Mouse (Mus musculus) gastrocnemius, adult 2 months (tissue): ENCODE measurements around the gene Anks6. TPM values are rescaled to one million over a fixed set of nuclear protein-coding genes. Genes with fewer than 3 reads are reported as not detected.
A peak's percentile ranks its signal among the peaks of the same experiment; 100 is the strongest.

ENCODE experiments used
- DNase-seq: peaks from one replicate; pipeline ENCODE4 v3.0.0; 2022
- H3K27ac ChIP-seq: fragments of 200-600 bp; 2 replicates; pipeline ENCODE4 v1.8.1; 2022; ENCODE audit warnings: mild to moderate bottlenecking
- H3K4me3 ChIP-seq: fragments of 200-600 bp; 2 replicates; pipeline ENCODE4 v1.8.1; 2022; ENCODE audit warnings: mild to moderate bottlenecking, moderate library complexity
- CTCF ChIP-seq: fragments of 200-600 bp; IDR thresholded peaks from 2 replicates; pipeline ENCODE4 v1.8.1; 2022; ENCODE audit warnings: antibody characterized with exemption, mild to moderate bottlenecking, moderate library complexity
- intact Hi-C: fragments of 180-260 bp; cut with DNase I; formaldehyde crosslinking; loops from one replicate; pipeline ENCODE4 v1.15.1; 2025
- total RNA-seq, 2 experiments: library from RNA; stranded (reverse); gene quantifications; 2 replicates each; pipeline ENCODE4 v1.2.3; 2021

Gene Anks6
- total RNA-seq, 2 experiments from 2014 or later: 1.4 to 1.8 TPM

GRCm38 (mm10) chr4:46992827-46993473 is 64.3 kb downstream of the Anks6 start:
- no peak for TF ChIP-seq CTCF
- Histone ChIP-seq H3K4me3 (no peak overlapping the region), H3K27ac (no peak overlapping the region)
- DNase-seq: peak; percentile 60
- intact Hi-C loops: no loop called here

- no peak for TF ChIP-seq CTCF
- intact Hi-C loops: no loop called here
- Histone ChIP-seq H3K4me3 (peak overlapping the region; percentile 69), H3K27ac (no peak overlapping the region)
- no peak for DNase-seq
These were observed 65.3 kb downstream of the Anks6 start for GRCm38 (mm10) chr4:46991959-46992316.

GRCm38 (mm10) chr4:46991016-46991958 is 65.9 kb downstream of the Anks6 start, which contains the start of gene Gabbr2:
Gene Gabbr2 (minus strand): TSS chr4:46991873.
- TF ChIP-seq CTCF: no peak
- no peak within 1 kb of the TSS for H3K27ac ChIP-seq
- H3K4me3 ChIP-seq: peak within 1 kb of the TSS; percentile 69
- intact Hi-C loops: no loop called here
- DNase-seq: peak; percentile 34

GRCm38 (mm10) chr4:46990281-46991015 is 66.8 kb downstream of the Anks6 start:
- Histone ChIP-seq H3K27ac (no peak overlapping the region), H3K4me3 (no peak overlapping the region)
- intact Hi-C loops: no loop called here
- DNase-seq: no peak
- no peak for TF ChIP-seq CTCF

GRCm38 (mm10) chr4:46989842-46990241 is 67.4 kb downstream of the Anks6 start:
- DNase-seq: no peak
- H3K4me3 ChIP-seq: no peak overlapping the region
- intact Hi-C loops: no loop called here
- TF ChIP-seq CTCF: peak; percentile 38
- no peak overlapping the region for H3K27ac ChIP-seq

GRCm38 (mm10) chr4:46988824-46989223 is 68.4 kb downstream of the Anks6 start:
- Histone ChIP-seq H3K27ac (no peak overlapping the region), H3K4me3 (no peak overlapping the region)
- intact Hi-C loops: no loop called here
- TF ChIP-seq CTCF: no peak
- DNase-seq: no peak

GRCm38 (mm10) chr4:46988257-46988656 is 69.0 kb downstream of the Anks6 start:
- intact Hi-C loops: no loop called here
- no peak for DNase-seq
- Histone ChIP-seq H3K4me3 (no peak overlapping the region), H3K27ac (no peak overlapping the region)
- no peak for TF ChIP-seq CTCF

- intact Hi-C loops: no loop called here
- Histone ChIP-seq H3K27ac (no peak overlapping the region), H3K4me3 (no peak overlapping the region)
- DNase-seq: no peak
- no peak for TF ChIP-seq CTCF
These were observed 69.4 kb downstream of the Anks6 start for GRCm38 (mm10) chr4:46987809-46988208.

- Histone ChIP-seq H3K4me3 (no peak overlapping the region), H3K27ac (no peak overlapping the region)
- DNase-seq: no peak
- intact Hi-C loops: no loop called here
- no peak for TF ChIP-seq CTCF
These were observed 71.2 kb downstream of the Anks6 start for GRCm38 (mm10) chr4:46986054-46986453.

GRCm38 (mm10) chr4:46982912-46983311 is 74.3 kb downstream of the Anks6 start:
- intact Hi-C loops: no loop called here
- TF ChIP-seq CTCF: no peak
- DNase-seq: no peak
- H3K27ac ChIP-seq: no peak overlapping the region
- H3K4me3 ChIP-seq: no peak overlapping the region

GRCm38 (mm10) chr4:46982094-46982493 is 75.1 kb downstream of the Anks6 start:
- no peak overlapping the region for H3K27ac ChIP-seq
- intact Hi-C loops: no loop called here
- peak; percentile 33 for DNase-seq
- no peak for TF ChIP-seq CTCF
- no peak overlapping the region for H3K4me3 ChIP-seq

GRCm38 (mm10) chr4:46978371-46978770 is 78.9 kb downstream of the Anks6 start:
- Histone ChIP-seq H3K4me3 (no peak overlapping the region), H3K27ac (no peak overlapping the region)
- intact Hi-C loops: no loop called here
- TF ChIP-seq CTCF: no peak
- DNase-seq: no peak

- Histone ChIP-seq H3K4me3 (no peak overlapping the region), H3K27ac (no peak overlapping the region)
- TF ChIP-seq CTCF: no peak
- DNase-seq: no peak
- intact Hi-C loops: no loop called here
These were observed 80.1 kb downstream of the Anks6 start for GRCm38 (mm10) chr4:46977161-46977560.
